23 mouse cellular contexts compared by ENCODE assay signal in the genomic region with DNA sequence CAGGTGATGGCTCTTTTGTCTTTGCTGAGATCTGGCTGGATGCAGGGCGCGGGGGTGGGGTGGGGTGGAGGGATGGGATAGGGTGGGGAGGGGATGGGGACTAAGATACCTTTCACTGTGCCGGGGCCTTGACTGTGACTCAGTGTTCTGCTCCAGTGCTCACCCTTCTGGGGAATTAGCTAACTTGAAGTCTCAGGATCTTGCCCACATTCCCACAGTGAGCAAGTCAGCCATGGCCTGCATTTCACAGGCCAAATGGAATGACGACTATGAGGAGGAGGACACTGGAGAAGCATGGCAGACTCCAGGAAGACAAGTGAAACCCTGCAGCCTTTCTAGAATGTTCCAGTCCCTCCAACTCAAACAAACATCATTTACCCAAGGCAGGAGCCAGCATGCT. TPM values are rescaled to one million over a fixed set of nuclear protein-coding genes. Genes with fewer than 3 reads are reported as not detected.
DNase-seq lines count a peak whose midpoint lies in the region; ATAC-seq and TF ChIP-seq lines count a peak whose summit lies in the region.
"Had no signal": no experiment of that assay in that cellular context is flagged by ENCODE, and none has a peak within 500 bp of the region (broad histone marks: within the 10 kb centered on the region; RNA-seq: fewer than 3 reads in every experiment).

No protein-coding gene starts in this region.

- no peaks in the 10 kb centered on the region for H3K9me3 ChIP-seq in heart, embryonic 11.5 days (replicated peaks; ENCODE audit: control insufficient read depth, low read length)
- 0 out of 2 replicates have a peak, but pooled peaks cover 4% of the 10 kb centered on the region for H3K9me3 ChIP-seq in kidney, embryonic 15.5 days (replicated peaks)
- no peaks in the 10 kb centered on the region for H3K9me3 ChIP-seq in kidney, embryonic 14.5 days (ENCODE audit: control insufficient read depth, low read length)
- H3K9me3 ChIP-seq in lung, postnatal 0 days (ENCODE audit: low read length): no peaks in the 10 kb centered on the region
- H3K9me3 ChIP-seq: forebrain, embryonic 15.5 days; G1E; limb, embryonic 15.5 days had no signal

- ATAC-seq in heart, embryonic 11.5 days (replicated peaks; ENCODE audit: insufficient number of reproducible peaks, low FRiP score, low TSS enrichment): no peak
- peak; percentile 70; the same call in 1 of the 2 replicates for ATAC-seq in kidney, embryonic 15.5 days (replicated peaks; ENCODE audit: low FRiP score)
- ATAC-seq in kidney, embryonic 14.5 days (ENCODE audit: low FRiP score, low TSS enrichment): no peak
- ATAC-seq in lung, postnatal 0 days: peak; percentile 26
- ATAC-seq: activated CD4-positive, CD25-positive, alpha-beta regulatory T cell, adult 4 months; forebrain, embryonic 15.5 days; hindbrain, postnatal 0 days; intestine, embryonic 16.5 days had no signal

- H3K4me1 ChIP-seq in heart, embryonic 11.5 days (ENCODE audit: control insufficient read depth, insufficient read depth, low read length): peaks cover 57% of the 10 kb centered on the region
- peaks cover 37% of the 10 kb centered on the region for H3K4me1 ChIP-seq in kidney, embryonic 15.5 days
- H3K4me1 ChIP-seq in kidney, embryonic 14.5 days (ENCODE audit: control insufficient read depth, insufficient read depth, low read length): peaks cover 21% of the 10 kb centered on the region
- H3K4me1 ChIP-seq in lung, postnatal 0 days (ENCODE audit: insufficient read depth, low read depth, low read length): peaks cover under 1% of the 10 kb centered on the region; the same call in 1 of the 2 replicates
- H3K4me1 ChIP-seq in lung, adult 2 months (ENCODE audit: control insufficient read depth, insufficient read depth, low read length): peaks cover 7% of the 10 kb centered on the region

- no peak overlapping the region for H3K4me2 ChIP-seq in heart, embryonic 11.5 days
- no peak overlapping the region for H3K4me2 ChIP-seq in kidney, embryonic 15.5 days
- H3K4me2 ChIP-seq in kidney, embryonic 14.5 days (replicated peaks; ENCODE audit: low read depth, low read length): no peak overlapping the region
- H3K4me2 ChIP-seq in lung, postnatal 0 days (replicated peaks; ENCODE audit: low read depth, low read length): no peak overlapping the region
- H3K4me2 ChIP-seq: forebrain, embryonic 15.5 days; limb, embryonic 15.5 days; midbrain, embryonic 12.5 days had no signal

- 67% methylated on average over 4 of the region's 4 CpGs for WGBS in heart, embryonic 11.5 days (ENCODE audit: insufficient replicate concordance)
- 72% methylated on average over 4 of the region's 4 CpGs for WGBS in kidney, embryonic 15.5 days
- WGBS in kidney, embryonic 14.5 days: 64% methylated on average over 4 of the region's 4 CpGs
- WGBS in lung, postnatal 0 days: 65% methylated on average over 4 of the region's 4 CpGs
- 80% methylated on average over 4 of the region's 4 CpGs for WGBS in lung, adult 2 months

- intact Hi-C loops in heart, postnatal 36 days (cut with DNase I): no loop called here

- no peaks in the 10 kb centered on the region for H3K27me3 ChIP-seq in heart, embryonic 11.5 days (ENCODE audit: control insufficient read depth, insufficient read depth, low read length)
- H3K27me3 ChIP-seq in kidney, embryonic 15.5 days: no peaks in the 10 kb centered on the region
- no peaks in the 10 kb centered on the region for H3K27me3 ChIP-seq in kidney, embryonic 14.5 days (ENCODE audit: control insufficient read depth, insufficient read depth, low read length)
- no peaks in the 10 kb centered on the region for H3K27me3 ChIP-seq in lung, postnatal 0 days (replicated peaks; ENCODE audit: insufficient read depth, low read length)
- H3K27me3 ChIP-seq: forebrain, embryonic 15.5 days; limb, embryonic 15.5 days; midbrain, embryonic 12.5 days had no signal

- TF ChIP-seq POLR2A in lung, adult 2 months (IDR thresholded peaks at IDR 0.05; ENCODE audit: borderline replicate concordance, extremely low read depth, low read depth, low read length): no peak

- H3K27ac ChIP-seq in heart, embryonic 11.5 days (ENCODE audit: low read depth, low read length): peak overlapping the region; percentile 84; the same call in 1 of the 2 replicates
- H3K27ac ChIP-seq in kidney, embryonic 15.5 days: peak overlapping the region; percentile 46; the same call in 1 of the 2 replicates
- no peak overlapping the region for H3K27ac ChIP-seq in kidney, embryonic 14.5 days (ENCODE audit: low read depth, low read length)
- H3K27ac ChIP-seq in lung, postnatal 0 days (ENCODE audit: low read length): peak overlapping the region; percentile 78
- H3K27ac ChIP-seq: forebrain, embryonic 15.5 days; hindbrain, postnatal 0 days; limb, embryonic 15.5 days; macrophage; midbrain, embryonic 12.5 days had no signal

- no peak for DNase-seq in heart, postnatal 36 days
- no peak for DNase-seq in lung, postnatal 0 days (ENCODE audit: low spot score)
- no peak for DNase-seq in lung, adult 2 months
- no peak for DNase-seq in cerebellum, adult 18-20 months
- DNase-seq: B cell, adult 2 months; cerebellum, adult 2 months; cerebellum, postnatal 25 days; gastrocnemius, postnatal 10 days; kidney, postnatal 14 days; left cerebral cortex, postnatal 4 days; thymus, adult 18-20 months; thymus, postnatal 36 days had no signal

- TF ChIP-seq CTCF in lung, postnatal 0 days (IDR thresholded peaks at IDR 0.05): no peak
- TF ChIP-seq CTCF in lung, adult 2 months (IDR thresholded peaks at IDR 0.05; ENCODE audit: insufficient read depth, low read length): no peak

- no peak overlapping the region; the same call in 1 of the 2 replicates for H3K9ac ChIP-seq in heart, embryonic 11.5 days (ENCODE audit: low read depth, low read length)
- H3K9ac ChIP-seq in kidney, embryonic 15.5 days: no peak overlapping the region
- no peak overlapping the region for H3K9ac ChIP-seq in kidney, embryonic 14.5 days (ENCODE audit: low read depth, low read length)
- H3K9ac ChIP-seq in lung, postnatal 0 days (replicated peaks; ENCODE audit: low read depth): no peak overlapping the region
- H3K9ac ChIP-seq: forebrain, embryonic 15.5 days; limb, embryonic 15.5 days; midbrain, embryonic 12.5 days had no signal

- H3K4me3 ChIP-seq in heart, embryonic 11.5 days (ENCODE audit: low read depth, low read length): no peak overlapping the region
- H3K4me3 ChIP-seq in kidney, embryonic 15.5 days (replicated peaks): no peak overlapping the region
- no peak overlapping the region for H3K4me3 ChIP-seq in kidney, embryonic 14.5 days (ENCODE audit: low read length)
- no peak overlapping the region for H3K4me3 ChIP-seq in lung, postnatal 0 days (ENCODE audit: low read depth, low read length)
- H3K4me3 ChIP-seq in lung, adult 2 months (replicated peaks; ENCODE audit: extremely low read depth, low read depth, low read length): no peak overlapping the region
- H3K4me3 ChIP-seq: forebrain, embryonic 15.5 days; limb, embryonic 15.5 days; midbrain, embryonic 12.5 days had no signal

- peaks cover 9% of the 10 kb centered on the region for H3K36me3 ChIP-seq in heart, embryonic 11.5 days (ENCODE audit: control insufficient read depth, insufficient read depth, low read length)
- H3K36me3 ChIP-seq in kidney, embryonic 15.5 days: peaks cover 33% of the 10 kb centered on the region
- H3K36me3 ChIP-seq in kidney, embryonic 14.5 days (ENCODE audit: control insufficient read depth, insufficient read depth, low read length): peaks cover 8% of the 10 kb centered on the region; the same call in 1 of the 2 replicates
- no peaks in the 10 kb centered on the region for H3K36me3 ChIP-seq in lung, postnatal 0 days (ENCODE audit: insufficient read depth, low read length)
- H3K36me3 ChIP-seq: forebrain, embryonic 15.5 days; G1E had no signal

- no peak for TF ChIP-seq EP300 in lung, postnatal 0 days (IDR thresholded peaks at IDR 0.05)

RNA-seq across cellular contexts. Expression of a gene that starts 6.5 kb away (rescaled TPM):
- polyA plus RNA-seq in heart, embryonic 11.5 days (2014; fragmentation: Nextera tagmentation; extraction: Ambion mirVana): 171 and 195 TPM in 2 replicates
- 10 to 100 TPM; 20.0 to 25.3 TPM for total RNA-seq in heart, postnatal 36 days (2021)
- polyA plus RNA-seq in kidney, embryonic 15.5 days (2015; fragmentation: Nextera tagmentation; extraction: Ambion mirVana): 126 TPM in 2 replicates
- polyA plus RNA-seq in kidney, embryonic 14.5 days (2014; fragmentation: Nextera tagmentation; extraction: Ambion mirVana): 66.9 and 128 TPM in 2 replicates
- 118 and 134 TPM in 2 replicates for polyA plus RNA-seq in lung, postnatal 0 days (2015; fragmentation: Nextera tagmentation; extraction: Ambion mirVana)
- polyA plus RNA-seq in lung, adult 2 months (2012; rRNA removed): 116 TPM in 2 replicates
- total RNA-seq: G1E had no signal

Comparison
In these comparisons a context has a peak if more than half of its experiments do, and no peak if none do; other contexts are left out.
1. ATAC-seq: peak in kidney, embryonic 15.5 days (single experiment) and lung, postnatal 0 days (single experiment); none in heart, embryonic 11.5 days (single experiment) and kidney, embryonic 14.5 days (single experiment).